Mouse (Mus musculus) hindbrain, embryonic 12.5 days (tissue): ENCODE data around the gene Clstn3. TPM values are rescaled to one million over a fixed set of nuclear protein-coding genes. Genes with fewer than 3 reads are reported as not detected.
A peak's percentile ranks its signal among the peaks of the same experiment; 100 is the strongest.
"Not testable (repeated sequence)": the region's sequence is repeated elsewhere in the genome, so short reads cannot be mapped to it uniquely, and the experiment has no call there.

Experiments used
- ATAC-seq: fragments of 200-750 bp; cut with Nextera tagmentation; 2 replicates; pipeline ENCODE4 v1.8.0; 2017; ENCODE audit warnings: moderate TSS enrichment; ENCODE audit not compliant: low FRiP score
- H3K27ac ChIP-seq: fragments of 300-500 bp; sonication (generic); 2 replicates; pipeline ENCODE4 v1.5.1; 2016; ENCODE audit warnings: mild to moderate bottlenecking
- H3K27me3 ChIP-seq: fragments of 300-500 bp; sonication (generic); 2 replicates; pipeline ENCODE4 v1.6.1; 2016; ENCODE audit warnings: mild to moderate bottlenecking
- H3K36me3 ChIP-seq: fragments of 300-500 bp; sonication (generic); 2 replicates; pipeline ENCODE4 v1.6.1; 2016; ENCODE audit warnings: mild to moderate bottlenecking
- H3K4me1 ChIP-seq: fragments of 300-500 bp; sonication (generic); 2 replicates; pipeline ENCODE4 v1.6.1; 2016
- H3K4me2 ChIP-seq: fragments of 300-500 bp; sonication (generic); replicated peaks from 2 replicates; pipeline ENCODE4 v1.6.1; 2016; ENCODE audit warnings: mild to moderate bottlenecking
- H3K4me3 ChIP-seq: fragments of 300-500 bp; sonication (generic); 2 replicates; pipeline ENCODE4 v1.5.1; 2016; ENCODE audit warnings: mild to moderate bottlenecking
- H3K9ac ChIP-seq: fragments of 300-500 bp; sonication (generic); 2 replicates; pipeline ENCODE4 v1.6.1; 2016; ENCODE audit warnings: mild to moderate bottlenecking, moderate library complexity
- H3K9me3 ChIP-seq: fragments of 300-500 bp; sonication (generic); replicated peaks from 2 replicates; pipeline ENCODE4 v1.6.1; 2016; ENCODE audit warnings: mild to moderate bottlenecking
- WGBS: fragments of 180-500 bp; shearing (Covaris S2); methylation state at CpG from one replicate; pipeline ENCODE4 v1.1.7; 2016; 5-methylcytosine and 5-hydroxymethylcytosine counted together
- polyA plus RNA-seq: library from polyadenylated mRNA; unstranded; fragments of >200 nt; fragmentation: Nextera tagmentation; extraction: Ambion mirVana; gene quantifications from 2 replicates; pipeline ENCODE4 v1.2.1, GENCODE M21; 2016

Clstn3 gene
- polyA plus RNA-seq, 1 experiment from 2014 or later, result 40.5 TPM

GRCm38 (mm10) chr6:124436245-124436644 is 28.3 kb downstream of the Clstn3 start:
- peaks cover 33% of the 10 kb centered on the region for H3K36me3 ChIP-seq
- H3K9me3 ChIP-seq, result no peaks in the 10 kb centered on the region
- H3K4me2 ChIP-seq, result no peak overlapping the region
- no peak overlapping the region for H3K9ac ChIP-seq
- H3K4me1 ChIP-seq, result peaks cover 6% of the 10 kb centered on the region
- H3K27ac ChIP-seq, result no peak overlapping the region
- H3K27me3 ChIP-seq, result no peaks in the 10 kb centered on the region
- 64% methylated on average over 7 of the region's 7 CpGs for WGBS
- no peak overlapping the region for H3K4me3 ChIP-seq
- ATAC-seq, result no peak

GRCm38 (mm10) chr6:124435173-124435572 is 29.4 kb downstream of the Clstn3 start:
- Histone ChIP-seq H3K9me3 (no peaks in the 10 kb centered on the region), H3K4me2 (no peak overlapping the region), H3K9ac (no peak overlapping the region), H3K27me3 (no peaks in the 10 kb centered on the region), H3K4me1 (peaks cover 16% of the 10 kb centered on the region), H3K4me3 (no peak overlapping the region), H3K27ac (no peak overlapping the region), H3K36me3 (peaks cover 32% of the 10 kb centered on the region)
- ATAC-seq, result no peak
- WGBS, result 79% methylated on average over 5 of the region's 5 CpGs

DNA sequence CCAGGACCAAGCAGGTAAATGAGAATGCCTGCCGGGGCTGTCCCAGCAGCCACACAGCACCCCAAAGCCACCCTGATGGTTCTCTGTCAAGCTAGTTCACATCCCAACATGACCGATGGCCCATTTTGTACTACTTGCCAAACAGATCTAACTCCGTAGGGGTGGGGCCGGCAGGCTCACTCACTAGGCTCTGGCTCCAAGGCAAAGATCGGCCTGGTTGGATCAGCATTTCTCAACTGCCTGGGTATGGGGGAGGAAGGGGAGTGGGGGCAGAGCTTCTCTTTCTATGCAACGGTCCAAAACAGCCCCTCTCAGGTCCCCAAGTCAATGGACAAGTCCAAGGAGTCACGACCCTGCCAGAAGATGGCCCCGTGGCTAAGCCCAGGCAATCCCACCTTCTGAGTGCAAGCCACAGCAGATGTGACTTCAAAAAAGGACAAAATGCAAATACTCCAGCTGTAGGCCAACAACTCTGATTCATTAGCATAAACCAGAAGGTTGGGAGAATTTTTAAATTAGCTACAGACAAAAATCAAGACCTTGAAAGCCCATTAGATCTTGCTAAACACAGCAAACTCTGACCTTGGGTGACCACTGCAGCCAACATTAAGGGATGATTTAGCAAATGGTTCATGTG is 30.8 kb downstream of the Clstn3 start:
- no peak for ATAC-seq
- no peak overlapping the region for H3K4me2 ChIP-seq
- 87% methylated on average over 8 of the region's 8 CpGs for WGBS
- no peak overlapping the region for H3K4me3 ChIP-seq
- peaks cover 19% of the 10 kb centered on the region for H3K4me1 ChIP-seq
- H3K9me3 ChIP-seq, result no peaks in the 10 kb centered on the region
- no peak overlapping the region for H3K9ac ChIP-seq
- no peaks in the 10 kb centered on the region for H3K27me3 ChIP-seq
- H3K27ac ChIP-seq, result no peak overlapping the region
- H3K36me3 ChIP-seq, result peaks cover 32% of the 10 kb centered on the region

DNA sequence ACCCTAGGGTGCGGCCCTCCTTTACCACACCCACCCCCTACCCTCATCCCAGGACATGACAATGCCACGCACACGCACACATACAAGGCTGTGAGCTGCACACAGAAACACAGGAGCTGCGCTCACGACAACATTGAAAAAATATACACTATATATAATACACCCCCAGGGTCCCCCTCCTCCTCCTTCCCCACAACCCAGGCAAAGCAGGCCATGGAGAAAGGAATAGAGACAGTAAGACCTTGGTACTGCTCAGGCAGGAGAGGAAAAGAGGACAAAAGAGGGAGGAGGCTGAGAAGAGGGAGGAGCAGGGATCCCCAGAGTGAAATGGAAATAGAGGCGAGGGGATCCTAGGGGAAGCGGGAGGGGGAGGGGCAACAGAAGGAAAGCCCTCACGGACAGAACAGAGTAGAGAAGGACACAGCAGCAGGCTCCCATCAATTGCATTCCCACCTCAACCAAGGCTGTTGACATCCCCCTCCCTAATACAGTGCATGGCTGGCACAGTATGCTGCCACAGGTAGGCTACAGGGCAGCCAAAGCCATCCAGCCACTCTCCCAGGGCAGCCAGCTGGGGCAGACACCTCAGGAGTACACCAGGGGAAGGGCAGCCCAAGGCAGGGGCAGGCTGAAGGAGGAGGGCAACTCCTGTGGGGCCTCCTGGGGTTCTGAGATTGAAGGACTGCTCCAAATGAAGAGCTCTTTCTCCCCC is 33.7 kb downstream of the Clstn3 start:
- H3K36me3 ChIP-seq, result peaks cover 9% of the 10 kb centered on the region; the same call in 1 of the 2 replicates
- no peaks in the 10 kb centered on the region for H3K27me3 ChIP-seq
- H3K9me3 ChIP-seq, result no peaks in the 10 kb centered on the region
- H3K27ac ChIP-seq, result peak overlapping the region; percentile 30; the same call in 1 of the 2 replicates
- peak; percentile 46 for ATAC-seq
- H3K4me2 ChIP-seq, result no peak overlapping the region
- 40% methylated on average over 8 of the region's 8 CpGs for WGBS
- H3K4me3 ChIP-seq, result no peak overlapping the region
- peaks cover 19% of the 10 kb centered on the region for H3K4me1 ChIP-seq
- 0 out of 2 replicates have a peak overlapping the region, but pooled peaks have one; percentile 0 for H3K9ac ChIP-seq

- Histone ChIP-seq H3K27me3 (no peaks in the 10 kb centered on the region), H3K36me3 (peaks cover 9% of the 10 kb centered on the region; the same call in 1 of the 2 replicates), H3K4me1 (peaks cover 19% of the 10 kb centered on the region), H3K9ac (no peak overlapping the region), H3K9me3 (no peaks in the 10 kb centered on the region), H3K4me3 (no peak overlapping the region), H3K4me2 (no peak overlapping the region), H3K27ac (no peak overlapping the region)
- ATAC-seq, result peak; percentile 60
- 50% methylated on average over 3 of the region's 3 CpGs for WGBS
Measured at GRCm38 (mm10) chr6:124430379-124430778, 34.2 kb downstream of the Clstn3 start.

DNA sequence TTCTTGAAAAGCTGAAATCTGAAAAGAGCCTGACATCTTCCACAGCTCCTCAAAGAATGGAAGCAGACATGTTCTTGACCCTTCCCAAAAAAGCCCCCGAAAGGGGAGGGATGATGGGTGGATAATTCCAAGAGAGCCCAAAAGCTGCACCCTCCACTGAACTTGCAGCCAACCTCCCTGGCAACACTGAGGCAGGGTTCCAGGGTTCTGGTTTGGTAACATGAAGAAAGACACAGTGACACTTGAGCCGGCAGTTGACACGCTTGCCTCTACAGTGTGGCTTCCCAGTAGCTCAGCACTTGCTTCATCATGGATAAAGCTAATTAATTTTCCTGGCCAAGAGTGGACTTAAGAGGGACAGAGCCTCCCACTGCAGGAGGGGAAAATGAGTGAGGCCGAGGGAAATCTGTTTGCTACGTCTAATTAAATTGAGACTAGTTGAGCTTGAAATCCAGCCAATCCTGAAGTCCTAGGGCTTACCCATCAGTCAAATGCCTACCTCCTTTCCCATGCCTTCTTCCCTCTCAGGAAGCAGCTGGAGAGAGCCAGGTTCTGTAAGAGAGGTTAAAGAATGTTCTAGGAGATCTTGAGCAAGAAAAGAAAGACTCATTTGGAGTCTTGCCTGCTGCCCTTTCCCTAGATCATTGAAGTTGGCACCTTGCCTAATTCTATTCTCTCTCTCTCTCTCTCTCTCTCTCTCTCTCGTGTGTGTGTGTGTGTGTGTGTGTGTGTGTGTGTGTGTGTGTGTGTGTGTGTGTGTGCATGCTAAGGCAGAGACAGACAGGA is 36.6 kb downstream of the Clstn3 start:
- Histone ChIP-seq H3K27ac (no peak overlapping the region), H3K4me1 (peaks cover 19% of the 10 kb centered on the region), H3K27me3 (no peaks in the 10 kb centered on the region), H3K36me3 (0 out of 2 replicates have a peak, but pooled peaks cover 4% of the 10 kb centered on the region), H3K4me3 (no peak overlapping the region), H3K9ac (no peak overlapping the region), H3K9me3 (no peaks in the 10 kb centered on the region), H3K4me2 (no peak overlapping the region)
- 57% methylated on average over 6 of the region's 6 CpGs for WGBS
- no peak for ATAC-seq

DNA sequence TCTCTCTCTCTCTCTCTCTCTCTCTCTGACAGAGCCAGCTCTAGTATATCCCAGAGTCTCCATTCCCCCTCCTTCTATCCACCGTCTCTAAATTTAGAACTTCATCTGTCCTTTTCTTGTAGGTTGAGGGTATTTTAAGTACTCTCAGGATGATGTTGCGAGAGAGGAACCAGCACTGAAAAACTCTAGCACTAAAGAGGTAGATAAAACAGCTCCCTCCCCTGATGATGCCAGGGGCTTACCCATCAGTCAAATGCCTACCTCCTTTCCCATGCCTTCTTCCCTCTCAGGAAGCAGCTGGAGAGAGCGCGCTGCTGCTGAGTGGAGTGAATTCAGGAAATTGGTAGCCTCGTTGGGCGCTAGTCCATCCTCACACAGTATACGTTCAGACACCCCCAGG is 37.3 kb downstream of the Clstn3 start:
- Histone ChIP-seq H3K4me1 (peaks cover 19% of the 10 kb centered on the region), H3K27ac (no peak overlapping the region), H3K9ac (no peak overlapping the region), H3K4me3 (no peak overlapping the region), H3K9me3 (no peaks in the 10 kb centered on the region), H3K27me3 (no peaks in the 10 kb centered on the region), H3K36me3 (0 out of 2 replicates have a peak, but pooled peaks cover 4% of the 10 kb centered on the region), H3K4me2 (no peak overlapping the region)
- 84% methylated on average over 7 of the region's 7 CpGs for WGBS
- ATAC-seq, result no peak

DNA sequence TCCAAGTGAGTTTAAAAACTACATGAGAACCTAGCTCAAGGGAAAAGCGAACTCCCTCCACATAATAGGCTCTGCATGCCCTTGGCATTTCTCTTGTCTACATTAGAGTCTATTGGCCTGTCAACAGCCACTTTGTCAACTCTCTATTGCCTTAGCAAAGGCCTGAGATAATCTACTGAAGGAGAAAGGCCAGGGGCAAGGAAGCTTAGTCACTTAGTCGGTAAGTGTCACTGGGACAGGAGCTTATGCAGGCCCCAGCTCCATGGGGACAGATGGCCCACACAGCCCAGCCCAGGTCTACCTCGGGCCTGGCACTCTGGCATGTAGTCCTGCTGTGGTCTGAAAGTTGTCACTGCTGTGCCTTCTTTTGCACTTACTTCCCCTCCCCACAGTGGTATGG is 38.0 kb downstream of the Clstn3 start:
- no peak overlapping the region for H3K4me2 ChIP-seq
- no peak overlapping the region for H3K27ac ChIP-seq
- H3K9ac ChIP-seq, result no peak overlapping the region
- no peaks in the 10 kb centered on the region for H3K9me3 ChIP-seq
- H3K27me3 ChIP-seq, result no peaks in the 10 kb centered on the region
- H3K36me3 ChIP-seq, result 0 out of 2 replicates have a peak, but pooled peaks cover 4% of the 10 kb centered on the region
- no peak for ATAC-seq
- peaks cover 17% of the 10 kb centered on the region for H3K4me1 ChIP-seq
- H3K4me3 ChIP-seq, result no peak overlapping the region
- WGBS, result 73% methylated on average over 3 of the region's 3 CpGs

GRCm38 (mm10) chr6:124425523-124425922 is 39.1 kb downstream of the Clstn3 start:
- H3K4me2 ChIP-seq, result no peak overlapping the region
- no peak overlapping the region for H3K9ac ChIP-seq
- no peak overlapping the region for H3K4me3 ChIP-seq
- H3K36me3 ChIP-seq, result no peaks in the 10 kb centered on the region
- H3K9me3 ChIP-seq, result no peaks in the 10 kb centered on the region
- H3K27me3 ChIP-seq, result no peaks in the 10 kb centered on the region
- 77% methylated on average over 6 of the region's 6 CpGs for WGBS
- H3K27ac ChIP-seq, result no peak overlapping the region
- H3K4me1 ChIP-seq, result peaks cover 6% of the 10 kb centered on the region
- no peak for ATAC-seq

GRCm38 (mm10) chr6:124425042-124425441 is 39.6 kb downstream of the Clstn3 start:
- H3K4me1 ChIP-seq, H3K9me3 ChIP-seq, H3K27me3 ChIP-seq, ATAC-seq, H3K4me3 ChIP-seq, H3K27ac ChIP-seq, H3K4me2 ChIP-seq, H3K9ac ChIP-seq, H3K36me3 ChIP-seq: not testable (repeated sequence)
- WGBS, result 53% methylated on average over 7 of the region's 7 CpGs

DNA sequence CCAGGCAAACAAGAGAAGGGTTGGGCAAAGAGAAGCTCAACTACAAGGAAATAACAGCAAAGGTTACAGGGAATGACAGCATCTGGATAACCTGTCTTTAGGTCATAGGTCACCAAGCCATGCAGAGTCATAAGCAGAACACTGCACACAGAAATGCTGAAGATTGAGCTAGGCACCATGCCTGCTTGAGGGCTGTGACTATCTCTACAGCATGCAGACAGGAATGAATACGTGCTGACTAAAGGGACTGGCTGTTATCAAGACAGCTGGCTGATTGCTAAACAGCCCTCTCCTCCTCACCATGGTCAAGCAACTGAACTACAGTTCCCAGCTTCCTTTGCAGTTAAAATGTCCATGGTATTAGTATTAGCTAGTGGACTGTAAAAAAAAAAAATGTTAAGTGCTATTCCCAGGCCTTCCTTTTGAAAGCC is 40.5 kb downstream of the Clstn3 start:
- Histone ChIP-seq H3K27ac (no peak overlapping the region), H3K36me3 (no peaks in the 10 kb centered on the region), H3K4me3 (no peak overlapping the region), H3K4me2 (no peak overlapping the region), H3K4me1 (no peaks in the 10 kb centered on the region), H3K27me3 (no peaks in the 10 kb centered on the region), H3K9me3 (no peaks in the 10 kb centered on the region), H3K9ac (no peak overlapping the region)
- no peak for ATAC-seq
- 50% methylated on average over 1 of the region's 1 CpGs for WGBS

DNA sequence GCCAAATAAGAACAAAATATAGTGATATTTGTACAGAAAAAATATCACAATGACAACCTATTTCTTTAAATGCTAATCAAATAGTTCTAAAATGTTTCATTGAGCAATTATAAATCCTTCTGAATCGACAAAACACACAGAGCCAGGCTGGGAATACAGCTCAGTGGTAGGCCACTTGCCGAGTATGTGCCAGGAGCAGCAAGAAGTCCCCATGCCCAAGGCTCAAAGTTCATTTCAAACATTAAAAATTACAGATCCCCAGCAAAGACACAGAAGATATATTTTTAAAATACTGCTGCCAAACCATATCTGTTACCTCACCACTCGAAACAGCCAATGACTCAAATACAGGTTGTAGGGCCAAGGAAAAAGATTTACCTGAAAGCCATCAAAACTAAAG is 45.9 kb downstream of the Clstn3 start:
- WGBS, result 86% methylated on average over 3 of the region's 3 CpGs
- Histone ChIP-seq H3K9me3 (no peaks in the 10 kb centered on the region), H3K4me2 (no peak overlapping the region), H3K9ac (no peak overlapping the region), H3K27me3 (no peaks in the 10 kb centered on the region), H3K4me1 (peaks cover 8% of the 10 kb centered on the region), H3K27ac (no peak overlapping the region), H3K4me3 (no peak overlapping the region), H3K36me3 (no peaks in the 10 kb centered on the region)
- no peak for ATAC-seq
